Mouse (Mus musculus) hindbrain, embryonic 12.5 days (tissue): ENCODE measurements around the gene Napb. TPM values are rescaled to one million over a fixed set of nuclear protein-coding genes. Genes with fewer than 3 reads are reported as not detected.

Experiments used
- ATAC-seq: fragments of 200-750 bp; cut with Nextera tagmentation; 2 replicates; pipeline ENCODE4 v1.8.0; 2017; ENCODE audit warnings: moderate TSS enrichment; ENCODE audit not compliant: low FRiP score
- H3K27ac ChIP-seq: fragments of 300-500 bp; sonication (generic); 2 replicates; pipeline ENCODE4 v1.5.1; 2016; ENCODE audit warnings: mild to moderate bottlenecking
- H3K27me3 ChIP-seq: fragments of 300-500 bp; sonication (generic); 2 replicates; pipeline ENCODE4 v1.6.1; 2016; ENCODE audit warnings: mild to moderate bottlenecking
- H3K36me3 ChIP-seq: fragments of 300-500 bp; sonication (generic); 2 replicates; pipeline ENCODE4 v1.6.1; 2016; ENCODE audit warnings: mild to moderate bottlenecking
- H3K4me1 ChIP-seq: fragments of 300-500 bp; sonication (generic); 2 replicates; pipeline ENCODE4 v1.6.1; 2016
- H3K4me2 ChIP-seq: fragments of 300-500 bp; sonication (generic); replicated peaks from 2 replicates; pipeline ENCODE4 v1.6.1; 2016; ENCODE audit warnings: mild to moderate bottlenecking
- H3K4me3 ChIP-seq: fragments of 300-500 bp; sonication (generic); 2 replicates; pipeline ENCODE4 v1.5.1; 2016; ENCODE audit warnings: mild to moderate bottlenecking
- H3K9ac ChIP-seq: fragments of 300-500 bp; sonication (generic); 2 replicates; pipeline ENCODE4 v1.6.1; 2016; ENCODE audit warnings: mild to moderate bottlenecking, moderate library complexity
- H3K9me3 ChIP-seq: fragments of 300-500 bp; sonication (generic); replicated peaks from 2 replicates; pipeline ENCODE4 v1.6.1; 2016; ENCODE audit warnings: mild to moderate bottlenecking
- WGBS: fragments of 180-500 bp; shearing (Covaris S2); methylation state at CpG from one replicate; pipeline ENCODE4 v1.1.7; 2016; 5-methylcytosine and 5-hydroxymethylcytosine counted together
- polyA plus RNA-seq: library from polyadenylated mRNA; unstranded; fragments of >200 nt; fragmentation: Nextera tagmentation; extraction: Ambion mirVana; gene quantifications from 2 replicates; pipeline ENCODE4 v1.2.1, GENCODE M21; 2016

The Napb gene
- polyA plus RNA-seq, 1 experiment from 2014 or later = 25.6 TPM

- 83% methylated on average over 2 of the region's 2 CpGs for WGBS
- Histone ChIP-seq H3K4me3 (no peak overlapping the region), H3K36me3 (no peaks in the 10 kb centered on the region), H3K27me3 (no peaks in the 10 kb centered on the region), H3K9me3 (no peaks in the 10 kb centered on the region), H3K4me2 (no peak overlapping the region), H3K9ac (no peak overlapping the region), H3K4me1 (no peaks in the 10 kb centered on the region), H3K27ac (no peak overlapping the region)
- no peak for ATAC-seq
Measured at GRCm38 (mm10) chr2:148719271-148719995, 12.8 kb downstream of the Napb start.

- H3K4me3 ChIP-seq = no peak overlapping the region
- no peak for ATAC-seq
- no peak overlapping the region for H3K4me2 ChIP-seq
- no peak overlapping the region for H3K9ac ChIP-seq
- no peaks in the 10 kb centered on the region for H3K27me3 ChIP-seq
- H3K9me3 ChIP-seq = no peaks in the 10 kb centered on the region
- WGBS = 80% methylated on average over 2 of the region's 2 CpGs
- H3K36me3 ChIP-seq = 0 out of 2 replicates have a peak, but pooled peaks cover 4% of the 10 kb centered on the region
- H3K27ac ChIP-seq = no peak overlapping the region
- H3K4me1 ChIP-seq = no peaks in the 10 kb centered on the region
Measured at GRCm38 (mm10) chr2:148717072-148717471, 15.2 kb downstream of the Napb start.

GRCm38 (mm10) chr2:148712326-148712725 is 19.9 kb downstream of the Napb start:
- ATAC-seq = no peak
- Histone ChIP-seq H3K9ac (no peak overlapping the region), H3K4me3 (no peak overlapping the region), H3K36me3 (peaks cover 25% of the 10 kb centered on the region), H3K4me1 (no peaks in the 10 kb centered on the region), H3K27ac (no peak overlapping the region), H3K4me2 (no peak overlapping the region), H3K27me3 (no peaks in the 10 kb centered on the region), H3K9me3 (no peaks in the 10 kb centered on the region)
- 96% methylated on average over 3 of the region's 3 CpGs for WGBS

GRCm38 (mm10) chr2:148707202-148707530 is 25.1 kb downstream of the Napb start:
- Histone ChIP-seq H3K4me1 (no peaks in the 10 kb centered on the region; the same call in 1 of the 2 replicates), H3K36me3 (peaks cover 28% of the 10 kb centered on the region), H3K9me3 (no peaks in the 10 kb centered on the region), H3K4me3 (no peak overlapping the region), H3K9ac (no peak overlapping the region), H3K4me2 (no peak overlapping the region), H3K27ac (no peak overlapping the region), H3K27me3 (no peaks in the 10 kb centered on the region)
- ATAC-seq = peak; percentile 71
- 70% methylated on average over 6 of the region's 6 CpGs for WGBS

GRCm38 (mm10) chr2:148706409-148707201 is 25.7 kb downstream of the Napb start:
- Histone ChIP-seq H3K27ac (no peak overlapping the region), H3K4me3 (no peak overlapping the region), H3K9ac (no peak overlapping the region), H3K4me1 (no peaks in the 10 kb centered on the region; the same call in 1 of the 2 replicates), H3K36me3 (peaks cover 24% of the 10 kb centered on the region), H3K9me3 (no peaks in the 10 kb centered on the region), H3K27me3 (no peaks in the 10 kb centered on the region), H3K4me2 (no peak overlapping the region)
- WGBS = 78% methylated on average over 15 of the region's 15 CpGs
- ATAC-seq = peak; percentile 63

GRCm38 (mm10) chr2:148698571-148698970 is 33.7 kb downstream of the Napb start:
- no peak overlapping the region for H3K4me3 ChIP-seq
- H3K9me3 ChIP-seq = no peaks in the 10 kb centered on the region
- H3K4me2 ChIP-seq = no peak overlapping the region
- no peaks in the 10 kb centered on the region for H3K27me3 ChIP-seq
- H3K9ac ChIP-seq = no peak overlapping the region
- no peak for ATAC-seq
- peaks cover 60% of the 10 kb centered on the region for H3K36me3 ChIP-seq
- H3K4me1 ChIP-seq = no peaks in the 10 kb centered on the region
- 79% methylated on average over 5 of the region's 5 CpGs for WGBS
- no peak overlapping the region for H3K27ac ChIP-seq

GRCm38 (mm10) chr2:148690781-148691180 is 41.5 kb downstream of the Napb start:
- ATAC-seq = no peak
- no peak overlapping the region for H3K4me2 ChIP-seq
- 94% methylated on average over 5 of the region's 5 CpGs for WGBS

GRCm38 (mm10) chr2:148690291-148690690 is 42.0 kb downstream of the Napb start:
- Histone ChIP-seq H3K27me3 (no peaks in the 10 kb centered on the region), H3K4me2 (no peak overlapping the region), H3K9ac (no peak overlapping the region), H3K4me1 (no peaks in the 10 kb centered on the region), H3K27ac (no peak overlapping the region), H3K9me3 (no peaks in the 10 kb centered on the region), H3K4me3 (no peak overlapping the region), H3K36me3 (peaks cover 83% of the 10 kb centered on the region)
- no peak for ATAC-seq
- 94% methylated on average over 3 of the region's 3 CpGs for WGBS

More at GRCm38 (mm10) chr2:148690781-148691180, 41.5 kb downstream of the Napb start:
- Histone ChIP-seq H3K4me3 (no peak overlapping the region), H3K27ac (no peak overlapping the region), H3K27me3 (no peaks in the 10 kb centered on the region), H3K4me1 (no peaks in the 10 kb centered on the region), H3K9me3 (no peaks in the 10 kb centered on the region), H3K36me3 (peaks cover 82% of the 10 kb centered on the region), H3K9ac (no peak overlapping the region)

- no peak overlapping the region for H3K4me2 ChIP-seq
- no peak for ATAC-seq
- H3K27ac ChIP-seq = no peak overlapping the region
- H3K27me3 ChIP-seq = no peaks in the 10 kb centered on the region
- no peaks in the 10 kb centered on the region for H3K4me1 ChIP-seq
- H3K9ac ChIP-seq = no peak overlapping the region
- 95% methylated on average over 6 of the region's 6 CpGs for WGBS
- no peak overlapping the region for H3K4me3 ChIP-seq
- H3K9me3 ChIP-seq = no peaks in the 10 kb centered on the region
- H3K36me3 ChIP-seq = peaks cover 83% of the 10 kb centered on the region
Measured at GRCm38 (mm10) chr2:148689444-148690140, 42.7 kb downstream of the Napb start.

- Histone ChIP-seq H3K9ac (no peak overlapping the region), H3K36me3 (peaks cover 78% of the 10 kb centered on the region), H3K9me3 (no peaks in the 10 kb centered on the region), H3K4me2 (no peak overlapping the region), H3K4me1 (no peaks in the 10 kb centered on the region), H3K27ac (no peak overlapping the region), H3K4me3 (no peak overlapping the region), H3K27me3 (no peaks in the 10 kb centered on the region)
- ATAC-seq = no peak
- 97% methylated on average over 5 of the region's 5 CpGs for WGBS
Measured at GRCm38 (mm10) chr2:148687971-148688370, 44.3 kb downstream of the Napb start.

GRCm38 (mm10) chr2:148686862-148687261 is 45.4 kb downstream of the Napb start:
- Histone ChIP-seq H3K4me1 (peaks cover 6% of the 10 kb centered on the region), H3K4me2 (no peak overlapping the region), H3K36me3 (peaks cover 71% of the 10 kb centered on the region), H3K9ac (no peak overlapping the region), H3K9me3 (no peaks in the 10 kb centered on the region), H3K4me3 (no peak overlapping the region), H3K27ac (no peak overlapping the region), H3K27me3 (no peaks in the 10 kb centered on the region)
- no peak for ATAC-seq
- WGBS = 94% methylated on average over 1 of the region's 1 CpGs

- Histone ChIP-seq H3K4me1 (peaks cover 11% of the 10 kb centered on the region), H3K36me3 (peaks cover 59% of the 10 kb centered on the region), H3K4me3 (no peak overlapping the region), H3K27ac (no peak overlapping the region), H3K9me3 (no peaks in the 10 kb centered on the region), H3K4me2 (no peak overlapping the region), H3K27me3 (no peaks in the 10 kb centered on the region), H3K9ac (no peak overlapping the region)
- 90% methylated on average over 3 of the region's 3 CpGs for WGBS
- ATAC-seq = no peak
Measured at GRCm38 (mm10) chr2:148685709-148686108, 46.6 kb downstream of the Napb start.
